Mouse (Mus musculus) bone marrow, adult 2 months (tissue): Measurements from ENCODE around the gene Pdilt. TPM values are rescaled to one million over a fixed set of nuclear protein-coding genes. Genes with fewer than 3 reads are reported as not detected.

Experiments
- H3K27ac ChIP-seq: fragments of 200-500 bp; 2 replicates; pipeline ENCODE4 v1.5.1; 2012; ENCODE audit warnings: low read depth, mild to moderate bottlenecking, control low read depth, inconsistent platforms, low read length; ENCODE audit not compliant: control insufficient read depth, poor library complexity, insufficient read depth
- H3K4me1 ChIP-seq: fragments of 200-500 bp; 2 replicates; pipeline ENCODE4 v1.6.1; 2011; ENCODE audit warnings: low read length; ENCODE audit not compliant: control insufficient read depth, insufficient read depth
- H3K4me3 ChIP-seq: fragments of 200-500 bp; replicated peaks from 2 replicates; pipeline ENCODE3; 2011; ENCODE audit warnings: mild to moderate bottlenecking, low read depth, low read length, control low read depth; ENCODE audit not compliant: control insufficient read depth
- CTCF ChIP-seq: fragments of 200-500 bp; IDR thresholded peaks from 2 replicates; pipeline ENCODE4 v1.5.1; 2011; ENCODE audit warnings: low read length, control low read depth; ENCODE audit not compliant: control insufficient read depth, insufficient read depth
- POLR2A ChIP-seq: fragments of 200-500 bp; IDR thresholded peaks from 2 replicates; pipeline ENCODE4 v1.6.1; 2011; ENCODE audit warnings: low read depth, mild to moderate bottlenecking, control low read depth, low read length, borderline replicate concordance; ENCODE audit not compliant: control insufficient read depth
- WGBS: fragments of 180-500 bp; shearing (Covaris S2); methylation state at CpG from one replicate; pipeline ENCODE4 v1.1.7; 2018; 5-methylcytosine and 5-hydroxymethylcytosine counted together
- polyA plus RNA-seq: library from polyadenylated mRNA; stranded (reverse); fragments of >200 nt; gene quantifications from 2 replicates; pipeline ENCODE4 v1.2.4, GENCODE M21; 2011; ENCODE audit warnings: low replicate concordance; ENCODE audit not compliant: missing spikeins, insufficient read depth, insufficient read length

Gene Pdilt
- polyA plus RNA-seq, 1 experiment: not detected

DNA sequence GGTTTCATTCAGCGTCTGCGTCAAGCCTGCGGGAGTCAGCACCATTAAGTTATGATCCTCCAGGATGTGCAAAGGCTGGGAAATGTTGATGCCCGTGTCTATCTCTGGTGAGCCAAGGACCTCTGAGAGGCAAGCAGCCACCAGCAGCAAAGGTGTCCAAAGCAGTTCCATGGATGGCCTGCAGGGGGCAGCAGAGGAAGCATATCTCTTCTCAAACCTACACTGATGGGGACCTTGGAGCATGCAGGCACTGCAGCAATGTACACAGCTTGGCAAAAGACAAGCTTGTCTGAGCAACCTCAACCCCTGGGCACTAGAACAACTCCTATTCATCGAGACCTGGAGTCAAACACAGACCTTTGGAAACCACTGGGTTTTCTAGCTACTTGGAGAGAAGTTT lies 3.6 kb downstream of the Pdilt start:
- WGBS: 52% methylated on average over 5 of the region's 5 CpGs
- H3K4me3 ChIP-seq: no peak overlapping the region
- no peaks in the 10 kb centered on the region for H3K4me1 ChIP-seq
- no peak overlapping the region for H3K27ac ChIP-seq
- peak; percentile 57 for TF ChIP-seq CTCF
- TF ChIP-seq POLR2A: no peak

GRCm38 (mm10) chr7:119519163-119519562 lies 4.1 kb downstream of the Pdilt start, which contains the start of gene Acsm5:
Gene Acsm5 (plus strand): TSS chr7:119519463.
- no peak for TF ChIP-seq POLR2A
- no peak for TF ChIP-seq CTCF

DNA sequence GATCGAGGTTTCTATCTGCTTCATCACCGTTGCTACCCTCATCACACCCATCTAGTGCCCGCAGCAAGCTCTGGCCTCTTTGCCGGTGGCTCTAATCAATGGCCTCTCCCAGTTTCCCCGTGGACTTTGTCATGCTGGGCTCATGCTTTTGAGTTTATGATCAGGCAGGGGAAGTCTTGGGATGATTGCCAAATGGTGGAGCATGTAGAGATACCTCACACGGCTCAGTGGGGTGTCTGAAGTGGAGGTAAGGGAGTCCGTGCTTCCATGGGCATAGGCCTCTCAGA lies 7.1 kb downstream of the Pdilt start:
- Histone ChIP-seq H3K4me3 (no peak overlapping the region), H3K4me1 (no peaks in the 10 kb centered on the region), H3K27ac (no peak overlapping the region)
- WGBS: 69% methylated on average over 7 of the region's 7 CpGs
- TF ChIP-seq CTCF: no peak
- TF ChIP-seq POLR2A: no peak

More at GRCm38 (mm10) chr7:119519163-119519562, 4.1 kb downstream of the Pdilt start, which contains the start of gene Acsm5:
- Histone ChIP-seq H3K4me1 (no peaks in the 10 kb centered on the region), H3K27ac (no peak within 1 kb of the TSS), H3K4me3 (no peak within 1 kb of the TSS)
- WGBS: 62% methylated on average over 5 of the region's 5 CpGs

DNA sequence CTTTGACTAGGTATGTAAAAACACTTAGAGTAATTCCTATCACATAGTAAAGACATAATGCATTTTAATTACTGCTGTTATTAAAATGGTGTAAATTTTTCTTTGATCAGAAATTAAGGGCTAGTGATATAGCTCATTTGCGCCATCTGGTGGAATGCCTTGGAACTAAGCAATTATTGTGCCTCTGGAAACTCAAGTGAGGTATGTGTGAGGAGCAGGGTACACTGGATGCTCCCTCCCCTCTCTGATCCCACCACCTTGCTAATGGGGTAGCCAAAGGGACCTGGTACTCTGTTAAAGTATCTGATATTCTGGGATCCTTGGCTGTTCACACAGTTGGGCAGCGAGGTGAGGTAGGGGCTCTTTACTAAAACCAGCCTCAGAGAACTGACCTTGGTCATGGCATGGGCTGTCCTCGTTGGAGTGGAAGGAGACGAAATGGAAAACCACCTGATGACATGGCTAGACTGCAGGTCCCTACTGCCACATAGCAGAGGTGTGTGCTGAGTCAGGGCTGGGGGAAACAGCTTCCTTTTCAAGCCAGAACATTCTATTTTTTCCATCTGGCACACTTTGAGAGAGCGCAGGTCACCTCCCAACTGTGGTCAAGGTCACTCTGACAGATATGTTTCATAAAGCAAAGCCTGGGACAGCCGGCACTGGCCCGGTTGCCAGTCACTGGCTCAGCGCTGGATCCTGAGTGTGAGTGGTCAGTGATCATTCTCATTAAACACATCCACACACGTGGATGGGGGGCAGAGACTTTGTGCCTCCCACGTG lies 7.6 kb downstream of the Pdilt start:
- Histone ChIP-seq H3K4me1 (no peaks in the 10 kb centered on the region), H3K27ac (no peak overlapping the region), H3K4me3 (no peak overlapping the region)
- 57% methylated on average over 10 of the region's 10 CpGs for WGBS
- TF ChIP-seq CTCF: no peak
- TF ChIP-seq POLR2A: no peak

DNA sequence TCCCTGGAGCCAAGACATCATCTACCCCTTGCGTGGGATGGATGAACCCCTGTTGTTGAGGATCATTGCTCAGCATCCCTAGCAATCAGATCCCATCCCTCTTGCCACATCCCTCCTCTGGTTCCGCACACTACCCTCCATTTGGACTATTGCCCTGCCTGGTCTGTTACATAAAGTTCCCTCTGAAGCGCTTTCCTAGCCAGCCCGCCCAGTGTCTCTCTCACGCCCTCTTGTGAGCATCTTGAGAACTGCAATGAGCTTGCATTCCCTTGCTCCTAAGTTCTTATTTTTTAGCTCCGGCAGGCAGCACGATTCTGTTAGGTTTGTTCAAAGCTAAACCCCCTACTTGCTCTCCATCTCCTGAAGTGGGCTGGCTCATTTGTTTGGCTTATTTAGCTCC lies 10.2 kb downstream of the Pdilt start:
- Histone ChIP-seq H3K4me3 (no peak overlapping the region), H3K27ac (no peak overlapping the region), H3K4me1 (no peaks in the 10 kb centered on the region)
- WGBS: 28% methylated on average over 7 of the region's 7 CpGs
- TF ChIP-seq POLR2A: no peak
- peak; percentile 23; the same call in 1 of the 2 replicates for TF ChIP-seq CTCF

- TF ChIP-seq CTCF: no peak
- no peak for TF ChIP-seq POLR2A
- no peaks in the 10 kb centered on the region for H3K4me1 ChIP-seq
- H3K27ac ChIP-seq: no peak overlapping the region
- H3K4me3 ChIP-seq: no peak overlapping the region
- 78% methylated on average over 4 of the region's 4 CpGs for WGBS
Observed at GRCm38 (mm10) chr7:119511143-119511542, 12.1 kb downstream of the Pdilt start.

GRCm38 (mm10) chr7:119490041-119490780 lies 33.1 kb downstream of the Pdilt start:
- H3K27ac ChIP-seq: no peak overlapping the region
- no peak overlapping the region for H3K4me3 ChIP-seq
- TF ChIP-seq POLR2A (no peak), CTCF (no peak)
- 80% methylated on average over 4 of the region's 4 CpGs for WGBS
- H3K4me1 ChIP-seq: no peaks in the 10 kb centered on the region

- H3K27ac ChIP-seq: no peak overlapping the region
- H3K4me3 ChIP-seq: no peak overlapping the region
- H3K4me1 ChIP-seq: no peaks in the 10 kb centered on the region
- WGBS: 44% methylated on average over 5 of the region's 5 CpGs
- TF ChIP-seq CTCF (no peak), POLR2A (no peak)
Observed at GRCm38 (mm10) chr7:119486683-119487082, 36.6 kb downstream of the Pdilt start.
